Mouse (Mus musculus): Measurements from ENCODE around the gene Pbx1. TPM values are rescaled to one million over a fixed set of nuclear protein-coding genes. Genes with fewer than 3 reads are reported as not detected.

The Pbx1 gene
- total RNA-seq, 2 experiments from 2014 or later: 16.9 to 29.3 TPM

DNA sequence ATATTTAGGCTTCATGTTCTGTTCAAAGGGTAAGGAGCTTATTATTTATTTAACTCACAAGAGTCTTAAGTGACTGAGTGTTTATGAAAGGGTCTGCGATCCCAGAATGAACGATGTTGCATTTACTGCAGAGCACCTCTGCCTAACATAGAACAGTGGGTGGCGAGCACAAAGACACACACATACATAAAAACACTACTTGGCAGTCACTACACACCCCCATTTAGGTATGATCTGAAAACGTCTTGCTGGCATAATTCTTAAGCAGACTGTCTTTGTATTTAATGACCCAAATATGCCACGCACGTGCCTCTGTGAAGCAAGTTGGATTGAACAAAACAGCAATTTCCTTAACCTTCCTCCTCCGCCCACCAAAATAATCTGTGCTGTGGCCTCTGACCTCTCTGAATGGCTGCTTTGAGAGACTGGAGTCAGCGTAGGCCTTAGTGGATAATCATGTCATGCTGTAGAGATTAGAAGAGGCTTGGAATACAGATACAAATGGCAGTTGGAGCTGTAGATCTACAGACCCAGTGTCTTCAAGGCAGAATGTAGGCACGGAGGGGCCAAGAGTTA is 147.4 kb downstream of the Pbx1 start:
- Histone ChIP-seq H3K27ac (no peak overlapping the region), H3K4me3 (no peak overlapping the region)
- intact Hi-C loops (cut with DNase I): no loop called here
- TF ChIP-seq CTCF (IDR thresholded peaks at IDR 0.05): no peak
- DNase-seq: no peak

DNA sequence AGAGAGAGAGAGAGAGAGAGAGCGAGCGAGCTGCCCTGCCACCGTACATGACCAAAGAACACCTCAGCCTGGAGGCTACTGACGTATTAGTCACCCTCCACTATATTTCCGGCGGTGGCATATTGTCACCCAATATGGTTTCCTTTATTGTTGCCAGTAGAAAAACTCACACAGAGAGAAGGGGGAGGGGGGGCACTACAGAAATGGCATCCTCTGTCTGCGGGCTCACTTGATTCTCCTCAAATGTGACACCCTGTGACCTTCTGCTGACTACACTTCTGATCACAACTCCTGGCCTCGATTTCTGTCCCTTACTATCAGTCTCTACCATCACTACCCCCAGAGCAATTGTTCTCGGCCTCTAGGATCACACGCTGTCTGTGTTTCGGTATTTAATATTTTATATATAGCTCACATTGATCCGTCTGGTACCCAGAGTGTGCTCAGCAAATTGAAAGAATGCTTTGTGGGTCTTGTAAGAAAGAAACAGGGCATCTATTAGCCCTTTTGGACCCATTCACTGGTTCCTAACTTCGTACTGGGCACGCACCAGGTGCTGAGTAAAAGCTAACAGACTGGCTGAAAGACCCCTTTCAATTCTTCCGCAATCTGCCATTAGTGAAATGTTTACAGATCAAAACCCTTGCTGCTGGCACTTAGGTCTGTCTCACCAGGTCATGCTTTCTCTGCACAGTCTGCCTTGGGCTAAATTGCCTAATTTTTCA is 148.1 kb downstream of the Pbx1 start:
- intact Hi-C loops (cut with DNase I): no loop called here
- no peak for DNase-seq
- no peak for TF ChIP-seq CTCF (IDR thresholded peaks at IDR 0.05)
- Histone ChIP-seq H3K4me3 (no peak overlapping the region), H3K27ac (no peak overlapping the region)

DNA sequence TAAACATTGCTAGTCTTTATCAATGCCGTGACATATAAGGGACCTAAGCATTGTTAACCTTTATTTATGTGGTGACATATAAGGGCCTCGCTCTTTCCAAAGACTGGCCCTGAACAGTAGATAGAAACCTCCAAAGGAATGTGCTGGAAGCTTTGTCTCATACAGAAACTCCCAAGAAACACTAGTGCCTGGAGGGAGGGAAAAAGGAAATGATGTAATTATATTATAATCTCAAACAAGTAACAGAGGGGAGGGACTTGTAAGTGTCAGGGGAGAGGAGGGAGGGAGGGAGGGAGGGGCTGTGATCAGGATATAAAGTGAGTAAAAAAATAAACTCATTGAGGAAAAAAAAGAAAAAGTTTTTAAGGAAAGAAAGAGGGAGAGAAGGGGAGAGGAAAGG is 148.6 kb downstream of the Pbx1 start:
- no peak overlapping the region for H3K27ac ChIP-seq
- intact Hi-C loops (cut with DNase I): no loop called here
- H3K4me3 ChIP-seq: no peak overlapping the region
- TF ChIP-seq CTCF (IDR thresholded peaks at IDR 0.05): no peak
- no peak for DNase-seq

DNA sequence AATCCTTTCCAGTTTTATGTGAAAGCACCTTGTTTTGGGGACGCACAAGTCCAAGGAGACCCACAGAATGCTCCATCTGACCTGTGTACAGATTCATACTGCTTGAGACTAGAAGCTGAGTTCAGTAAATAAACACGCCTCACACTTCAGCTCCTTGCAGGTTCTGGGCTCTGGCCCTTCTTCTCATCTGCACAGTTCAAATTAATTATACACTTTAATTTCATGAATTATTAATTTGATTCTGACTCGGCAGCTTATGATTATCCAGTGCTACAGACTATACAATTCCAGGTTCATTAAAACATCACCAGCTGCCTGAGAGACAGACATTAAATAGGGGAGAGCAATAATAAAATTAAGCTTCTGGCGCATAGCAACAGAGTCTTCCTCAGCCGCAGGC is 156.4 kb downstream of the Pbx1 start:
- Histone ChIP-seq H3K27ac (no peak overlapping the region), H3K4me3 (no peak overlapping the region)
- no peak for DNase-seq
- intact Hi-C loops (cut with DNase I): no loop called here
- TF ChIP-seq CTCF (IDR thresholded peaks at IDR 0.05): no peak

DNA sequence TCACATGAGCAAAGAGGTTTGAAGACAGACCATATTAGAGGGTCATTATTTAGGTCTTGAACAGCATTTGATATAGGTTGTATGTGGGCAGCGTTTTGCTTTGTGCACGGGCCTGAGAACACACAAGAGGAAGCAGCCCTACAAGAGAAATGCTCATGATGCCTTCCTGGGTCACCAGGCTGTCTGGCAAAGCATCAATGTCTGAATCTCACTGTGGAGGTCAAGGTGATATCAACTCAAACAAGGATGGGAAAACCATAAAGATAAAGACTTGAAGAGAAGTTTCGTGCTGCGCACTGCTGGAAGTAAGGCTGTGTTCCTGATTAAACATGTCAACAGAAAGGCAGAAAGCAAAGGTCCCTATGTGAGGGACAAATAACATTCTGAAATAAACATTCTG is 157.8 kb downstream of the Pbx1 start:
- no peak for DNase-seq
- no peak for TF ChIP-seq CTCF (IDR thresholded peaks at IDR 0.05)
- intact Hi-C loops (cut with DNase I): no loop called here
- H3K27ac ChIP-seq: no peak overlapping the region
- H3K4me3 ChIP-seq: no peak overlapping the region

DNA sequence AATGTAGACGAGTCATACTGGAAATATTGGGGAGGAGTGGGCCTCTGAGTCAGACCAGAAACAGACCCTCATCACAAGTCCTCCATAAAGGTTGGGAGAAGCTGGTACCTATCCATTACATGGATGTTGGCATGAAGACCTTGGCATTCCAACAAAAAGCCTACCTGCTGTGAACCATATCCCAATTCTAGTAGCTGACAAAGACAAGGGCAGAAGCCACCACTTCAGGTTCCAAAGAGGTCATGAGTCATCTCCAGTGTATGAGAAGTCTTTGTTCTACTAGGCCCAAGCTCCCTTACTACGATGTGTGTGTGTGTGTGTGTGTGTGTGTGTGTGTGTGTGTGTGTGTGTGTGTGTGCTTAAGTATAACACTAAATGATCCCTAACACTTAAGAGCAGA is 160.0 kb downstream of the Pbx1 start:
- no peak for TF ChIP-seq CTCF (IDR thresholded peaks at IDR 0.05)
- DNase-seq: no peak
- intact Hi-C loops (cut with DNase I): no loop called here

DNA sequence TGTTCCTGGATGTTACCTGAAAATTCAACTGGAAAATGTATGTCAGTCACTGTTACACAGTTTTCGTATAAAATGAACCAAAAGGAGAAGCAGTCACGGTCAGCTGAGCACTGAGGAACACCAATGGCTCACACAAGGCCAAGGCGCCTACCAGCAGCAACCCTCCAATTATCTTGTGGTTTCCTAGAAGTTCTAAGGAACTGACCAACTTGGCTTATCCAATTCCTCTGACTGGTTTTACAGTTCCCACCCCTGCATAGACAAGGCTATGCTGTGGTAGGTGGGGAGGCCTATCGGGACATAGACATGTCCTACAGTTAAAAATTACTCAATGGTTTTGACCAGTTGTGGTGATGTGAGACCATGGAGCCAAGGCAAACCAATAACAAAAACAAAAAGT is 160.9 kb downstream of the Pbx1 start:
- intact Hi-C loops (cut with DNase I): no loop called here
- H3K4me3 ChIP-seq: no peak overlapping the region
- TF ChIP-seq CTCF (IDR thresholded peaks at IDR 0.05): no peak

More for the DNA sequence above, 160.0 kb downstream of the Pbx1 start:
- no peak overlapping the region for H3K4me3 ChIP-seq
- H3K27ac ChIP-seq: no peak overlapping the region

DNA sequence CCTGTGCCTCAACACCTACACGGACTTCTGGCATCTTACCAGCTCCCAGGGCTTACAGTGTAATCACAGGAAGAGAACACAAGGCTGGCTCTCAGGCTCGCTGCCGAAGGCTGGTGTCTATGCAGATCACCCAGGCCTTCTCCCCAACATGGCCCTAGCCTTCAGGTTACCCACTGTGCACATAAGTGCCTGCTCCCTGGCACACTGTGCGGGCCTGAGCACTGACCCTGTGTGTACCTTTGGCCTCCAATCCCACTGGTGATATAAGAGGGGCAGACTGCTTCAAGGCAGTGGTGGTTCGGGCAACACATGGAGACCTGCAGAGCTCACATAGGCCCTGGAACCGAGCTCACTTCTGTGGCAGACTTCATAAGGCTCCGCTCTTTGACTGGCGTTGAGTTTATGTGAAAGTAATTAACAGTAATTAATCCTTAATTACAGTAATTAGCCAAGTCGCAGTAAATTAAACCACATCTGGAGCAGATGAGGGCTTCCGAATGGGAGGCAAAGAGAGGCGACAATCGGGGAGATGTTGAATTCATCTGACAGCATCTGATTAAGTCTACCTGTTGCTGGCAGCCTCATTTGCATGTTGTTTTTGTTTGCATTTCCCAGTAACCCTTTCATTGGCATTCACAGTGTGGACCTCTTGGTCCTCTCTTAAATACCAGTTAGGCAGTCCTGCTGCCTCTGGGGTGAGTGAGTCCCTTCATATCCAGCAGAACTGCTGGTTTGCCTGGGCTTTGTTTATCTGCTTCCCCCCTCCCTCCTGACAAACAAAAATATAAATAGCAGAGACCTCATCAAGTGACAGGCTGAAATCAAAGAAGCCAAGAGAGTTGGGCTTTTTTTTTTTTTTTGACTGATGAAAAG is 163.1 kb downstream of the Pbx1 start:
- DNase-seq: no peak
- no peak overlapping the region for H3K27ac ChIP-seq
- TF ChIP-seq CTCF (IDR thresholded peaks at IDR 0.05): no peak
- intact Hi-C loops (cut with DNase I): no loop called here
- no peak overlapping the region for H3K4me3 ChIP-seq

More for the DNA sequence above, 160.9 kb downstream of the Pbx1 start:
- H3K27ac ChIP-seq: no peak overlapping the region
- DNase-seq: no peak

DNA sequence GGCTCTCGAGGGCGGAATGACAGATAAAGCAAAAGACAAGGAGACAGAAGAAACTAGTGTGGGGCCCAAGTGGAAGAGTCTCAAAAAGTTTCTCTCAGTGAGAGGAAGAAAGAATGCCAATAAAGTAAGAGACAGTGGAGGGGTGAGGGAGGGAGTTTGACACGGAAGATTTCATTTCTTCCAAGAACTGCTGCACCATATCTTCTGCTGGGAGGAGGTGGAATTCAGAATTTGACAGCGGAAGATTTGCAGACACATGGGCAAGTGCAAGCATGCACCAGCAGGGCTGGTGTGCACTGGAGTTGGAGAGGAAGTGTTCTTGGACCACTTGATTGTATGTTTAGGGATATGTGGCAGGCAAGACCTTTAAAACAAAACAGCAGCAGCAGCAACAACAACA is 163.8 kb downstream of the Pbx1 start:
- no peak for TF ChIP-seq CTCF (IDR thresholded peaks at IDR 0.05)
- no peak overlapping the region for H3K27ac ChIP-seq
- DNase-seq: no peak
- no peak overlapping the region for H3K4me3 ChIP-seq
- intact Hi-C loops (cut with DNase I): no loop called here

DNA sequence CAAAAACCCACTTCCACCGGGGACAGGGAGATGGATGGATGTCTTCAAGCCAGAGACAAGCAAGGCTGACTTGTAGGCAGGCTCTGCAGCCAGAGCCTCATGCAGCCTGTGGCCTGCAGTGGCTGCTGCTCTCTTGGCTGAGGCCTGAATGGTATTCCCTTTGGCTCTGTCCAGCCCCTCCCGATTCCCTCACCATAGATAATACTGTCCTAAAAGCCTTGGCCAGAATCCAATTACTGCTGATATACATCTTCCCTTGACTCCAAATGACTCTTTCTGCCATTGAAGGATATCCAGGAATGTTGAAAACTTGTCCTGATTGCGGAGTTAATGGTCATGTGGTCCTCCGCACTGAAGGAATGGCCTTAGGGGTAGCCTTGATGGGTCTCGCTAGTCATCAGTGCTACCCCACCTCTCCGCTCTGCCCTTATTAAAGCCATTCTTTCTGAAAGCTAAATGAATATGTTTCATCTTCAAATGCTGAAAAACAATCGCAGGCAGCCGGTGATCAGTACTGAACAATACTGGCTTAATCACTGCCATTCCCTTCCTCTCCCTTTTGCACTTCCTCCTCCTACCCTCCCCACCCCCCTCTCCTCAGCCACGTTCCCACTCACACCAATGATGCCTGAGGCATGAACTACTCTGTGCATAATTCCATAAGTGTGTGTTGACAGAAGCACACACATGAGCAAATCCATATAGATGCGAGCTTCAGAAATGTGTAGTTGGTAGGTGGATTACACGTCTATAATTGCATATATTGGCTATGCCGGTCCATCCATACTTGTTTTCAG is 166.3 kb downstream of the Pbx1 start:
- intact Hi-C loops (cut with DNase I): no loop called here
- no peak overlapping the region for H3K27ac ChIP-seq
- no peak for DNase-seq
- H3K4me3 ChIP-seq: no peak overlapping the region
- no peak for TF ChIP-seq CTCF (IDR thresholded peaks at IDR 0.05)

DNA sequence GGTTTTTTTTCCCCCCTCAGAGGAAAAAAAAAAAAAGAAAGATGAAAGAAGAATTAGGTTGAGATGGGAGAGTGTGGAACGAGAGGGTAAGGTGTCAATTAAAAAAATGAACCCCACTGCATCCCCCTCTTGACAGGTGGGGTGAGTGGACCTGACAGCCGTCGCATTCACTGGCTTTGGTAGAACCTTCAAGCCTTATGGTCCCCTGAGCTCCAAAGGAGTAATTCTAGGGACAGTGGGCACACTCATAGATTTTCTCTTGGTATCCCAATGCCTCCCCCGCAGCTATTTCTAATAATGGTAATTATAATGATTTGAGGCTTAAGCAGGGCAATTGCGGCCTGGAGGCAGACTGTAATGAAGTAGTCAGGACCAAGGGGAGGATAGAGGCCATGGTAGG is 167.0 kb downstream of the Pbx1 start:
- intact Hi-C loops (cut with DNase I): no loop called here
- DNase-seq: no peak
- no peak for TF ChIP-seq CTCF (IDR thresholded peaks at IDR 0.05)
- no peak overlapping the region for H3K4me3 ChIP-seq
- H3K27ac ChIP-seq: no peak overlapping the region

DNA sequence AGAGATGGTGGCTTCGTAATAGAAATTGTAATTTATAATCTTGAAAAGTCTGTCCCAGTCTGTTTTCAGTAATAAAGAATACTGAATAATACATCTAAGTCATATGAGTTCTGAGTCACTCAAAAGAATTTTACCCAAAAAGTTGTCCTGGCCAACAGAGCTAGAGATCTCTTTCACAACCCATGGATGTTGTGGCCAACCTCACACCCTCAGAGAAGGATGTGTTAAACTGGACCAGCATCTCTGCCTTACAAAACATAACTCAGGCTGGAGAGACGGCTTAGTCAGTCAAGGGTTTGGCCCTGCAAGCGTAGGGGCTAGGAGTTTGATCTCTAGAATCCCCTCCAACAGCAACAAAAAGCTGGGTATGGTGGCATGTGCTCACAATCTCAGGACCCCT is 171.7 kb downstream of the Pbx1 start:
- no peak for TF ChIP-seq CTCF (IDR thresholded peaks at IDR 0.05)
- intact Hi-C loops (cut with DNase I): no loop called here
- Histone ChIP-seq H3K4me3 (no peak overlapping the region), H3K27ac (no peak overlapping the region)
- no peak for DNase-seq

Data from gastrocnemius, adult 2 months (tissue).